Mouse (Mus musculus) gastrocnemius, postnatal 4 days (tissue): ENCODE measurements at regions not wholly inside any gene's neighbourhood (a gene's known extent, or its start where the extent isn't known, plus 50 kb on each side); places are given as distances from the start of the nearest gene placed in this dataset.

Source experiments
- DNase-seq, 2 experiments: peaks; one replicate each; pipeline ENCODE4 v3.0.0; 2021 to 2022; ENCODE audit warnings: low spot score in 2 of 2, mixed read lengths in 2 of 2

GRCm38 (mm10) chr12:16191803-16192389, 375.2 kb upstream of the Trib2 start:
- no peak for DNase-seq

- DNase-seq = no peak
Observed at GRCm38 (mm10) chr12:16190706-16191105, 374.0 kb upstream of the Trib2 start.

DNA sequence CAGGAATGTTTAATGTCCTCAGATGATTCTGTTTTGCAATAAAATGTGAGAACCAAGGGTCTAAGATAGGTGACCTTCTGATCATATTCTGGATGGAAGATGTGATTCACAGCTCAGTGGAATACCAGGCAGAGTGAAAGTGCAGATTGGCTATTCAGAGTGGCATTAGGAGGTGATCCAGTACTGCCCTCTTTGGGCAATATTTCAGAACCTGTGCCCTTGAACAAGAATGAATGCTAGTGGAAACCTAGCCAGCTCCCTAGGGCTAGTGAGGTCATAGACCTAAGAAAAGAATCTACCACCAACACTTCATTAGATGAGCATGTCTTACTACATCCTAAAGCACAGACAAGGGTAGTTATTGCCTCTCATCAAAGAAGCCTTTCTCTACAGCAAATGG, 372.7 kb upstream of the Trib2 start:
- DNase-seq = no peak

- no peak for DNase-seq
Observed at GRCm38 (mm10) chr12:16185976-16186515, 369.3 kb upstream of the Trib2 start.

- peak in 1 of 2 experiments; percentile 41 for DNase-seq
Observed at GRCm38 (mm10) chr12:16185431-16185923, 368.8 kb upstream of the Trib2 start.

DNA sequence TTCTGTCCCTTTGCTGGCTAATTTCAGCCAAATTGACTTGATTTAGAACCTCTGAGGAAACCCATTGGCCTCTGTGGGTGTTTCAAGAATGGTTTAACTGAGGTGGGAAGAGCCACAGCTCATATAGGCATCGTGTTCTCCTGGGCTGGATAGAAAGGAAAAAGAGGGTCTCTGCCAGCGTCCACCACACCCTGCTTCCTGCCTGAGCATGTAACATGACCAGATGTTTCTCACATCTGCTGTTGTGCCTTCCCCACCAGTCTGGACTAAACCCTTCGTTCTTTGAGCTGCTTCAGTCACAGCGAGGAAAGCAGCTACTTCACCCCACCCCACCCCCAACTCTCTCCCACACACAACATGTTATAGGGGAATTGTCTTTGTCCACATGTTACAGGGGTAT, 366.3 kb upstream of the Trib2 start:
- no peak for DNase-seq

GRCm38 (mm10) chr12:16181599-16181998, 364.9 kb upstream of the Trib2 start:
- DNase-seq = no peak

- no peak for DNase-seq
Observed at GRCm38 (mm10) chr12:16179897-16180296, 363.2 kb upstream of the Trib2 start.

DNA sequence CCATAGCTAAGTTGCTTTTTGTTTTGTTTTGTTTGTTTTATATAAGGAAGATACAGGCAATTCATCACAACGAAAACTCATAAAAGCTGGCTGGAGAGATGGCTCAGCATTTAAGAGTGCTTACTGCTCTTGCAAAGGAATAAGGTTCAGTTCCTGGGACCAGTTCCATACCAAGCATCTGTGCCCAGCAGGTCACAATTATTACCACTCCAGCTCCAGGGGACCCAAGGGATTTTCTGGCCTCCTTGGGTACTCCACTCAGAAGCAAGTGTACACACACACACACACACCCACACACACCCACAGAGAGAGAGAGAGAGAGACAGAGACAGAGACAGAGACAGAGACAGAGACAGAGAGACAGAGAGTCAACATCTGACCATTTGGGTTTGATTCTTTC, 359.6 kb upstream of the Trib2 start:
- no peak for DNase-seq

- no peak for DNase-seq
Observed at GRCm38 (mm10) chr12:16172176-16172575, 355.5 kb upstream of the Trib2 start.

DNA sequence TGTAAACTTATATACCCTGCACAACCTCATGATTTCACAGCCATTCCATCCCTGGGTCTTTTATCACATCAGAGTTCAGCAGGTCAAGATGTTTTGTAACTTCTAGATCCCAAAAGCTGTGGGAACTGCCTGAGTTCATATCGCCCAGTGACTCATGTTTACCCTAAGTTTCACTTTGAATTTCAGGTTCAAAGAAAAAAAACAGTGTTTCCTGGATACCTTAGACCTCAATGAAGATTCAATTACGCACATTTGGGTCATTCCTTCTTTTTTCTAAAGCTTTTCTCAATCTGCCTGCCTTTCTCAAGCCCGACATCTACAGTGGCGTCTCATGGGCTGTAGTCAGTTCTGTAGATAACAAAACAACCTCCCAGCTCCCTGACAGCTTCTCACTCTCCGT, 354.9 kb upstream of the Trib2 start:
- DNase-seq = no peak

GRCm38 (mm10) chr12:16169781-16170535, 353.2 kb upstream of the Trib2 start:
- no peak for DNase-seq

- DNase-seq = no peak
Observed at GRCm38 (mm10) chr12:16167793-16168343, 351.1 kb upstream of the Trib2 start.

DNA sequence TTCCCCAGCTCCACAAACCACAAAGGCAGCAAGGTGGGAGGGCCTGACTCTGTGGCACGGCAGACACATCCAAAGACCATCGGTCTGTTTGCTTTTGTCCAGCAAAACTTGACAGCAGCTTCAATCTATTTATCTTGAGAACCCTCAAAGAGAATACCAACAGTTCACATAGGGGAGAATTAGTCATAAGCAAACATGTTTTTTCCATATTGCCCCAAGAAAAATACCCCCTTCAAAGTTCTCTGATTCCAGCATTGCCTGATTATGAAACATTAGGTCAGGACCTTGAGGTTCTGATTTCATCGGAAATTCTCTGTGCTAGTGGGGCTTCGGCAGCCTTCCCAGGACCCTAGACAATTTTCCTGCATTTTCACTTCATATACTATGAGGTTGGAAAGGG, 348.4 kb upstream of the Trib2 start:
- no peak for DNase-seq

DNA sequence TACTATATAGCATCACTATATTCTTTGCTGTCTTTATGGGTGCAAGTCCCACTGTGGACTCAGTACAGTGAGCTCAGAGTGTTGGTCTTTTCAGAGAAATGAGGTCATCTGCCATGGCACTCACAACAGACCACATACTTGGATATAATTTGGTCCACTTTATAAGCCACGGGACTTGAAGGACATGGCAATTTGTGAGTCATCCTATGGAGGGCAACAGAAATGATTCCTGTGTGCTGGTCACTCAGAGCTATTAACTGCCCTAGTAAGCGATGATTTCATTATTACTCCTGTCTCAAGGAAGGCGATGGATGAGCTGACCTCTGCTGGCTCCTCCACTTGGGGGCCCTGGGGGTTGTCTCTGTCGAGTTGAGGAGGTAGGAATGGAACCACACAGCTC, 345.2 kb upstream of the Trib2 start:
- no peak for DNase-seq

DNA sequence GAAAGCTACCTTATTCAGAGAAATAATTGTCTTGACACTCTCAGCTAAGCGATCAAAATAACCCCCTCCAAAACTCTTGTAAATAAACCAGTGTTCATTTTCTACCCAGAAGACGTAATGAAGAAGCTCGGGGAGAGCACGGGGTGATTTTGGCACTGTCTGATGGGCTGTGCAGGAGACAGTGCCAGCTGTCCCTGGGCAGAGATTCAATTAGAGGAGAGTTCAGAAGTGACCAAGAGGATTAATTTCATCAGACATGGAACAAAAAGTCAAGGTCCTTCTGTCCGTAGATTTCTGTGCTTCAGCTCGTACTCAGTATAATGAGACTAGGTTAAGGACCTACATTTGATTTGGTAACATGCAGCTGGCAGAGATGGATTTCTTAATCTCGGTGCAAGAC, 341.2 kb upstream of the Trib2 start:
- DNase-seq = no peak

GRCm38 (mm10) chr12:16155791-16156558, 339.3 kb upstream of the Trib2 start:
- no peak for DNase-seq

DNA sequence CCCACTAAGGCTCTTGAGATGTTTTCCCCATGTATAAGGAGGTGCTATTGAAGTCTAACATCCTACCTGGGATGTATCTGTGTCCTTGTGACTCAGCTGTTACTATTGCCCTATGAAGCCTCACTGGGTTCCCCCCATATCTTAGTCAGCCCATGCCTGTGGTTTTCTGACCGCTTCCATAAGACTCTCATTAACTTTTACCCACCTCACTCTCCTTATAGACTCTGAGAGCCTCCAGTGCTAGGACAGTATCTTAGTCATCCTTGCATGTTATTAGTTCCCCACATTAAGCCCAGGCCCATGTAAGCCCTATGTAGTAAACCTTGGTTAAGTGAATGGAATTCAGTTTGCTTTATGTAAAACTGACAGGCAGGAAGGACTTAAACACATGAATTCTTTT, 337.5 kb upstream of the Trib2 start:
- DNase-seq = no peak

DNA sequence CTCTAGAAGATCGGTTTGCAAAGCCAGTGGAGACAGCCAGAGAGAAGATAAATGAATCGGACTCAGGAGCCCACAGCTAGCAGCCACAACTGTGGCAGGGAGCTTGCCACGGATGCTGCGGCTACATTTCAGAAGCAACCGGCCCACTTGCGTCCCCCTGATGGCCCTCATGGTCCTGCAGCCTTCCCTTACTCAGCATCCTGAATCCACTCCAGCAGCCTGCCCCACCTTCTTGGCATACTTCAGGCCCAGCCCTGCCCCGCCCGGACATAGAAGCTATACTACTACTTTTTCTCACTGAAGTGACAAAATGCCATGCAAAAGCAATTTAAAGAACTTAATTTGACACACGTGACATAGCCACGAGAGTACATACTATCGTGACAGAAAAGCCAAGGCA, 335.4 kb upstream of the Trib2 start:
- peak in 1 of 2 experiments; percentile 28 for DNase-seq

DNA sequence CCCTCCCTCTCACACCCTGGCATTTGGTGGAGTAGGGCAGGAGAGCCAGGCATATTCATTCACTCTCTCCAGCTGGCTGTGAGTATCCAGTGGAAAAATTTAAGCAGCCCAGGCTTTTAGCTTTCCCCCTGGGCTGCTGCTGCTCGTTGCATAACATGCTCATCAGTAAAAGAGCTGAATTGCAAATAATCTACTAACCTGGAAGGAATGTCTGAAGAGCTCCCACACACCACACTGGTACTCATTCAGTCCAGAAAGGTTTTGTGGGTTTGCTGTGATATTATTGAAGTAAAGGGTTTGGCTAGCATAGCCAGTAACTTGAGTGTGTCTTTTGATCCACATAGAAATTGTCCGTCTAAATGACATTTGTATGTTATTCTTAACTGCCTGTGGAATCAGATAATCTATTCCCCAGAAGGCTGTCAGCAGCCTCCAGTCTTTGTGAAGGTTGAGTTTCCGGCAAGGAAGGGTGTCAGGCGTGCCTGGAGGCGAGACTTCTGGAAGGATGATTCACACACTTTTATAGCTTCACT, 334.5 kb upstream of the Trib2 start:
- DNase-seq = no peak

DNA sequence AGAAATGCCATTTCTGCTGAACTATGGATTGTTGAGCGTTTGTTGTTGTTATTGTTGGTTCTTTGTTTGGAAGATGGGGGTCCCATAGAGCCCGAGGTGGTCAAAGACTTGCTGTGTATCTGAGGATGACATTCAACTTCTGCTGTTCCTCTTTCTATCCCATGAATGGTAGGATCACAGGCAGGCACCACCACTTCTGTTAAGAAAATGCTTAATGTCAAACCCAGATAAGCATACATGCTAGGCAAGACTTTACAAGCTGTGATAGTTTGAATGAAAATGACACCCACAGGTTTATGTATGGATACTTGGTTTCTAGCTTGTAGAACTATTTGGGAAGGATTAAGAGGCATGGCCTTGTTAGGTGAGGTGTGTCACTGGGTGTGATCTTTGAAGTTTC, 330.2 kb upstream of the Trib2 start:
- no peak for DNase-seq
